Mouse (Mus musculus): ENCODE measurements around the gene Pik3c2b. TPM values are rescaled to one million over a fixed set of nuclear protein-coding genes. Genes with fewer than 3 reads are reported as not detected.

Gene Pik3c2b
- polyA plus RNA-seq, 1 experiment from 2014 or later = 15.7 TPM

GRCm38 (mm10) chr1:133060681-133061080, 15.2 kb downstream of the Pik3c2b start:
- H3K4me1 ChIP-seq = peaks cover 21% of the 10 kb centered on the region
- H3K9ac ChIP-seq (replicated peaks) = no peak overlapping the region
- H3K36me3 ChIP-seq = no peaks in the 10 kb centered on the region
- no peaks in the 10 kb centered on the region for H3K9me3 ChIP-seq
- H3K27me3 ChIP-seq = no peaks in the 10 kb centered on the region
- no peak overlapping the region for H3K27ac ChIP-seq (replicated peaks)
- no peak overlapping the region for H3K4me2 ChIP-seq (replicated peaks)
- 69% methylated on average over 4 of the region's 4 CpGs for WGBS
- no peak overlapping the region for H3K4me3 ChIP-seq
- ATAC-seq (replicated peaks) = no peak

- Histone ChIP-seq H3K27ac (replicated peaks) (peak overlapping the region; percentile 49; the same call in 1 of the 2 replicates), H3K4me3 (no peak overlapping the region), H3K4me2 (replicated peaks) (no peak overlapping the region), H3K9ac (replicated peaks) (no peak overlapping the region), H3K36me3 (peaks cover 15% of the 10 kb centered on the region), H3K9me3 (no peaks in the 10 kb centered on the region), H3K4me1 (peaks cover 11% of the 10 kb centered on the region), H3K27me3 (no peaks in the 10 kb centered on the region)
- WGBS = 70% methylated on average over 6 of the region's 6 CpGs
- ATAC-seq (replicated peaks) = 0 out of 2 replicates have a peak, but pooled peaks have one; percentile 30
Measured at GRCm38 (mm10) chr1:133063164-133063563, 17.7 kb downstream of the Pik3c2b start.

GRCm38 (mm10) chr1:133068268-133068667, 22.8 kb downstream of the Pik3c2b start:
- no peaks in the 10 kb centered on the region for H3K27me3 ChIP-seq
- H3K27ac ChIP-seq (replicated peaks) = peak overlapping the region; percentile 35
- no peaks in the 10 kb centered on the region for H3K9me3 ChIP-seq
- no peak overlapping the region for H3K9ac ChIP-seq (replicated peaks)
- no peak overlapping the region for H3K4me2 ChIP-seq (replicated peaks)
- H3K4me3 ChIP-seq = no peak overlapping the region
- H3K36me3 ChIP-seq = peaks cover 15% of the 10 kb centered on the region
- peaks cover 43% of the 10 kb centered on the region for H3K4me1 ChIP-seq
- no peak for ATAC-seq (replicated peaks)
- 59% methylated on average over 5 of the region's 5 CpGs for WGBS

- peaks cover 15% of the 10 kb centered on the region for H3K36me3 ChIP-seq
- WGBS = 64% methylated on average over 15 of the region's 15 CpGs
- H3K27ac ChIP-seq (replicated peaks) = peak overlapping the region; percentile 35
- H3K4me2 ChIP-seq (replicated peaks) = no peak overlapping the region
- H3K9ac ChIP-seq (replicated peaks) = no peak overlapping the region
- no peak overlapping the region for H3K4me3 ChIP-seq
- H3K27me3 ChIP-seq = no peaks in the 10 kb centered on the region
- no peaks in the 10 kb centered on the region for H3K9me3 ChIP-seq
- peaks cover 48% of the 10 kb centered on the region for H3K4me1 ChIP-seq
- ATAC-seq (replicated peaks) = no peak
Measured at GRCm38 (mm10) chr1:133068669-133069274, 23.3 kb downstream of the Pik3c2b start.

- peaks cover 48% of the 10 kb centered on the region for H3K4me1 ChIP-seq
- no peak overlapping the region for H3K4me2 ChIP-seq (replicated peaks)
- peak overlapping the region; percentile 35 for H3K27ac ChIP-seq (replicated peaks)
- no peak overlapping the region for H3K9ac ChIP-seq (replicated peaks)
- H3K36me3 ChIP-seq = peaks cover 18% of the 10 kb centered on the region
- H3K27me3 ChIP-seq = no peaks in the 10 kb centered on the region
- WGBS = 83% methylated on average over 12 of the region's 12 CpGs
- ATAC-seq (replicated peaks) = no peak
- no peaks in the 10 kb centered on the region for H3K9me3 ChIP-seq
- no peak overlapping the region for H3K4me3 ChIP-seq
Measured at GRCm38 (mm10) chr1:133069275-133070120, 24.0 kb downstream of the Pik3c2b start.

DNA sequence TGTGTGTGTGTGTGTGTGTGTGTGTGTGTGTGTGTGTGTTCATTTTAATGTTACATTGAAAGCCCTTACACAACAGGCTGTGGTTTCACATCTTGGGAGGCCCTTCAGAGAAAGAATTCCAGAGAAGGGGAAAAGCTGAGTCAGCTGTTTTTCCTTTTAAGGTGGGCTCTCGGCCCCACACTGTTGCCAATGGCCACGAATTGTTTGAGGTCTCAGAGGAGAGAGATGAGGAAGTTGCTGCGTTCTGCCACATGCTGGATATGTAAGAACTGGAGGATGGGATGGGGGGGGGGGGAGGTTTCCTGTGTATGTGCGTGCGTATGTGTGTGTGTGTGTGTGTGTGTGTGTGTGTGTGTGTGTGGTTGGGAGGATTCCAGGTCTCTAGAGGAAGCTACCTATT, 24.7 kb downstream of the Pik3c2b start:
- Histone ChIP-seq H3K27ac (replicated peaks) (no peak overlapping the region), H3K36me3 (peaks cover 25% of the 10 kb centered on the region)
- 50% methylated on average over 4 of the region's 5 CpGs for WGBS

GRCm38 (mm10) chr1:133071666-133072381, 26.4 kb downstream of the Pik3c2b start:
- Histone ChIP-seq H3K9ac (replicated peaks) (no peak overlapping the region), H3K9me3 (no peaks in the 10 kb centered on the region), H3K27ac (replicated peaks) (peak overlapping the region; percentile 77), H3K4me1 (peaks cover 50% of the 10 kb centered on the region), H3K4me3 (no peak overlapping the region), H3K36me3 (peaks cover 26% of the 10 kb centered on the region), H3K4me2 (replicated peaks) (no peak overlapping the region), H3K27me3 (no peaks in the 10 kb centered on the region)
- ATAC-seq (replicated peaks) = peak; percentile 40; the same call in 1 of the 2 replicates
- 46% methylated on average over 16 of the region's 16 CpGs for WGBS

More for the DNA sequence above, 24.7 kb downstream of the Pik3c2b start:
- Histone ChIP-seq H3K9me3 (no peaks in the 10 kb centered on the region), H3K9ac (replicated peaks) (no peak overlapping the region), H3K27me3 (no peaks in the 10 kb centered on the region), H3K4me1 (peaks cover 48% of the 10 kb centered on the region), H3K4me3 (no peak overlapping the region), H3K4me2 (replicated peaks) (no peak overlapping the region)
- ATAC-seq (replicated peaks) = no peak

- no peaks in the 10 kb centered on the region for H3K27me3 ChIP-seq
- peaks cover 26% of the 10 kb centered on the region for H3K36me3 ChIP-seq
- no peak overlapping the region for H3K4me3 ChIP-seq
- ATAC-seq (replicated peaks) = no peak
- 61% methylated on average over 9 of the region's 9 CpGs for WGBS
- no peak overlapping the region for H3K27ac ChIP-seq (replicated peaks)
- H3K4me2 ChIP-seq (replicated peaks) = no peak overlapping the region
- no peaks in the 10 kb centered on the region for H3K9me3 ChIP-seq
- H3K4me1 ChIP-seq = peaks cover 60% of the 10 kb centered on the region
- H3K9ac ChIP-seq (replicated peaks) = no peak overlapping the region
Measured at GRCm38 (mm10) chr1:133073327-133073856, 27.9 kb downstream of the Pik3c2b start.

GRCm38 (mm10) chr1:133074541-133074940, 29.1 kb downstream of the Pik3c2b start:
- Histone ChIP-seq H3K4me2 (replicated peaks) (no peak overlapping the region), H3K4me1 (peaks cover 55% of the 10 kb centered on the region), H3K9me3 (no peaks in the 10 kb centered on the region), H3K4me3 (no peak overlapping the region), H3K27me3 (no peaks in the 10 kb centered on the region), H3K27ac (replicated peaks) (no peak overlapping the region), H3K9ac (replicated peaks) (no peak overlapping the region), H3K36me3 (peaks cover 26% of the 10 kb centered on the region)
- over 99% methylated on average over 13 of the region's 13 CpGs for WGBS
- ATAC-seq (replicated peaks) = no peak

- H3K27ac ChIP-seq (replicated peaks) = no peak overlapping the region
- peaks cover 62% of the 10 kb centered on the region for H3K4me1 ChIP-seq
- no peak overlapping the region for H3K4me3 ChIP-seq
- ATAC-seq (replicated peaks) = no peak
- H3K9me3 ChIP-seq = no peaks in the 10 kb centered on the region
- no peak overlapping the region for H3K9ac ChIP-seq (replicated peaks)
- no peak overlapping the region for H3K4me2 ChIP-seq (replicated peaks)
- H3K36me3 ChIP-seq = peaks cover 26% of the 10 kb centered on the region
- no peaks in the 10 kb centered on the region for H3K27me3 ChIP-seq
- WGBS = 88% methylated on average over 6 of the region's 6 CpGs
Measured at GRCm38 (mm10) chr1:133075651-133076400, 30.4 kb downstream of the Pik3c2b start.

GRCm38 (mm10) chr1:133076681-133077514, 31.4 kb downstream of the Pik3c2b start:
- Histone ChIP-seq H3K36me3 (peaks cover 27% of the 10 kb centered on the region), H3K27me3 (no peaks in the 10 kb centered on the region), H3K27ac (replicated peaks) (peak overlapping the region; percentile 86), H3K9me3 (no peaks in the 10 kb centered on the region), H3K4me3 (no peak overlapping the region), H3K4me1 (peaks cover 54% of the 10 kb centered on the region), H3K4me2 (replicated peaks) (no peak overlapping the region), H3K9ac (replicated peaks) (no peak overlapping the region)
- ATAC-seq (replicated peaks) = no peak
- WGBS = 52% methylated on average over 20 of the region's 20 CpGs
